Mouse (Mus musculus) layer of hippocampus, postnatal 10 days (tissue): ENCODE results near the gene Ppt2. TPM values are rescaled to one million over a fixed set of nuclear protein-coding genes. Genes with fewer than 3 reads are reported as not detected.

Experiments
- DNase-seq, 2 experiments: peaks; one replicate each; pipeline ENCODE4 v3.0.0; 2021; ENCODE audit warnings: low spot score in 2 of 2
- total RNA-seq, 2 experiments: library from RNA; stranded (reverse); gene quantifications; 2 replicates each; pipeline ENCODE4 v1.2.3; 2021

Gene Ppt2
- total RNA-seq, 2 experiments from 2014 or later: 32.9 to 34.1 TPM

GRCm38 (mm10) chr17:34589681-34590101 is 38.6 kb downstream of the Ppt2 start, which contains the start of gene Gpsm3:
Gene Gpsm3 (plus strand): TSS chr17:34589806.
- DNase-seq: no peak

DNA sequence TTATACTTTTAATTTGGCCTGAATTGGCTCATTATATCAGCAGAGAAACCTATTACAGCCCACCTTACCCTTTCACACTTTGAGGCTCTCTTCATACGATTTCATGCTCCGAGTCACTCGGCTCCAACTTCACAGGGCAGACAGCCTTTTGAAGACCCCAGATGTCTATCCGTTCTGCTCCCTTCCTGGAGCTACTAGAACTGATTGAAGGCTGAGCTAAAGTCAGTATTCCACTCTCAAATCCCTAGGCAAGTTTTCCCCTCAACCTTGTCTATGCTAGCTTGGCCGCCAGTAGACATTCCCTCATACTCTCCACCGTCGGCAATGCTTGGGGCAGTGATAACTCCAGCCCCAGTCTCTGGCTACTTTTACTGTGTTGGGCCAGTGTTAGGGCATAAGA is 39.1 kb downstream of the Ppt2 start:
- no peak for DNase-seq

DNA sequence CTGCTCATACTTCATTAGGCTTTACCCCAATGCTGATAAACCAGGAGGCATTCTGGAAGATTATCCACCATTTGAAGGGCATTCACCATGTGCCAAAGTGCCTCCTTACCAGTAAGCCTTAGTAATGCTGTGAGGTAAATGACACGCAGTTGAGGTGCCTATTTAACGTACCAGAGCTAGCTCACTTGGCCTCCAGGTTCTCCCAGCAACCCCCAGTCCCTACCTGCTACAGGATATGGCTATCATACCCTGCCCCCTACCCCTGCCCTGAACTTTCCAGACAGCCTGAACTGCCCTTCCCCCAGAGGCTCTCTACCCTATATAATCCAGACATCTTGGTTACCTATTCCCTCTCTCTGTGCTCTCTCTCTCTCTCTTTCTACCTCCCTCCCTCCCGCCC is 39.5 kb downstream of the Ppt2 start:
- no peak for DNase-seq

GRCm38 (mm10) chr17:34587814-34588213 is 40.5 kb downstream of the Ppt2 start:
- DNase-seq: no peak

DNA sequence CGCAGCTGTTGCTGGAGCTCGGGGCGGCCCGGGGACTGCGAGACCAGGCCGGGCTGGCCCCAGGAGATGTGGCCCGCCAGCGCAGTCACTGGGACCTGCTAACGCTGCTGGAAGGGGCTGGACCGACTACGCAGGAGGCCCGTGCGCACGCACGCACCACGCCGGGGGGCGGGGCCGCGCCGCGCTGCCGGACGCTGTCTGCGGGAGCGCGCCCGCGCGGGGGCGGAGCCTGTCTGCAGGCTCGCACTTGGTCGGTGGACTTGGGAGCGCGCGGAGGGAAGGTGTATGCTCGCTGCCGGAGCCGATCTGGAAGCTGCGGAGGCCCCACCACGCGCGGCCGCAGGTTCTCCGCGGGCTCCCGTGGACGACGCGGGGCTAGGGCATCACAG is 40.9 kb downstream of the Ppt2 start:
- peak; percentile 96 to 98 for DNase-seq

GRCm38 (mm10) chr17:34586796-34587422 is 41.4 kb downstream of the Ppt2 start:
- DNase-seq: peak; percentile 91 to 95

DNA sequence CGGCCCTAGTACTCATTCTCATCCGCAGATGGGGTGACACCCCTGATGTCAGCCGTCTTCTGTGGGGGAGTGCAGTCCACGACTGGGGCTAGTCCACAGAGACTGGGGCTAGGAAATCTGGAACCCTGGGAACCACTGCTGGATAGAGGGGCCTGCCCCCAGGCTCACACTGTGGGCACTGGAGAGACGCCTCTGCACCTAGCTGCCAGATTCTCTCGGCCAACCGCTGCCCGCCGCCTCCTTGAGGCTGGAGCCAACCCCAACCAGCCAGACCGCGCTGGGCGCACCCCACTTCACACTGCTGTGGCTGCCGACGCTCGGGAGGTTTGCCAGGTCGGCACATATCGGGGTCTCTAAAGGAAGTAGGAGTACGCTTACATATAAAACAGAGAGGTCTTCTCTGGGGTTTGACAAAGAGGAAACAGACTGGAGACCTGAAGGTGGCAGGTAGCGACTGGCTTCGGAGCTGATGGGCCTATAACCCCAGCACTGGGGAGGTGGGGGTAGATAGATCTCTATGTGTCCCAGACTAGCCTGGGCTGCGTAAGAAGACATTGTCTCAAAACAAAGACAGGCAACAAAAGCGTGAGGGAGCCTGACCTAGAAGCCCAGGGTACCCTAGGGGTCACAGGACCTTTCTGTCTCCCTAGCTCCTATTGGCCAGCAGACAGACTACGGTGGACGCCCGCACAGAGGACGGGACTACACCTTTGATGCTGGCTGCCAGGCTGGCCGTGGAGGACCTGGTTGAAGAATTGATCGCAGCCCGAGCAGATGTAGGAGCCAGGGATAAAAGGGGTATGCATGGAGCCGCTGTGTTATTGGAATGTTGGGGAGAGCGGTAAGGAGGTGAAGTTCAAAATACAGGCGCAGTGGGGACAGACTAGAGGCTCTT is 42.2 kb downstream of the Ppt2 start:
- DNase-seq: peak in 1 of 2 experiments; percentile 56

- DNase-seq: peak in 1 of 2 experiments; percentile 60
Measured at GRCm38 (mm10) chr17:34585121-34585520, 43.2 kb downstream of the Ppt2 start.

- no peak for DNase-seq
Measured at GRCm38 (mm10) chr17:34583819-34584218, 44.5 kb downstream of the Ppt2 start.

- no peak for DNase-seq
Measured at GRCm38 (mm10) chr17:34583397-34583796, 44.9 kb downstream of the Ppt2 start.

DNA sequence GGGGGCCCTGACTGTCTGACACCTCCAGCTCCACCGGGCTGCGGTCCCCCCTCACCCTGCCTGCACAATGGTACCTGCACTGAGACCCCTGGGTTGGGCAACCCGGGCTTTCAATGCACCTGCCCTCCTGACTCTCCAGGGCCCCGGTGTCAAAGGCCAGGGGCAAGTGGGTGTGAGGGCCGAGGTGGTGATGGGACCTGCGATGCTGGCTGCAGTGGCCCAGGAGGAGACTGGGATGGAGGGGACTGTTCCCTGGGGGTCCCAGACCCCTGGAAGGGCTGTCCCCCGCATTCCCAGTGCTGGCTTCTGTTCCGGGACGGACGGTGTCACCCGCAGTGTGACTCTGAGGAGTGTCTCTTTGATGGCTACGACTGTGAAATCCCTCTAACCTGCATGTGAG is 45.8 kb downstream of the Ppt2 start:
- DNase-seq: no peak

DNA sequence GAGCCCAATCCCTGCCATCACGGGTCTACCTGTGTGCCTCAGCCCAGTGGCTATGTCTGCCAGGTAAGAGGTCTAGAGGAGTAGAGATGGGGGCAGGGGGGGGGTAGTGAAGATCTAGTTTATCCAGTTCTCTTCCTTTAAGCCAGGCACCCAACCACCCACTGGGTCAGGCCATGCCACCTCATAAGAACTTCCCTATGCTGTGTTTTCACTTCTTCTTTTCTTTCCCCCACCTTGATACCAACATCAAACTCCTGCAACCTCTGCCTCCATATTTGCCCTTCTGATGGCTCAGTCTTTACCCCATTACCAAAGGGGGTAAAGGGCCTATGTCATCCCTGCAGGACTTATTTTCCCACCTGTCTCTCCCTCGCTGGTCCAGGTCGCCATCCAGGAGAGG is 50.2 kb downstream of the Ppt2 start:
- DNase-seq: no peak

DNA sequence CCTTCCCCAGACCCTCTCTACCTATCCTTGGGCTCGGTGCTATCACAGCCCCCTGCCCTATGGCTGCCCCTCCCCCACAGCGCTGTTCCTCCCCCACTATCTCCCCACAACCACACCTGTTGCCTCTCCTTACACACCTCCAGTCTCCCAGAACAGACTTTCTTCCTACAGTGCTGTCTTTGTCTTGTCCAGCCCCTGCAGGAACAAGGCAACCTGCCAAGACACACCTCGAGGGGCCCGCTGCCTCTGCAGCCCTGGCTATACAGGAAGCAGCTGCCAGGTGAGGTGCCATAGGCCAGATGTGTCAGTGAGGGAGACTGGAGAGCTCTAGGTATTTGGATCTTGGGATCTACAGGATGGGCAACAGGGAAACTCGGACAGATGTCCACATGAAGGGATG is 51.7 kb downstream of the Ppt2 start:
- no peak for DNase-seq

GRCm38 (mm10) chr17:34572361-34572760 is 55.9 kb downstream of the Ppt2 start:
- peak in 1 of 2 experiments; percentile 29 for DNase-seq

DNA sequence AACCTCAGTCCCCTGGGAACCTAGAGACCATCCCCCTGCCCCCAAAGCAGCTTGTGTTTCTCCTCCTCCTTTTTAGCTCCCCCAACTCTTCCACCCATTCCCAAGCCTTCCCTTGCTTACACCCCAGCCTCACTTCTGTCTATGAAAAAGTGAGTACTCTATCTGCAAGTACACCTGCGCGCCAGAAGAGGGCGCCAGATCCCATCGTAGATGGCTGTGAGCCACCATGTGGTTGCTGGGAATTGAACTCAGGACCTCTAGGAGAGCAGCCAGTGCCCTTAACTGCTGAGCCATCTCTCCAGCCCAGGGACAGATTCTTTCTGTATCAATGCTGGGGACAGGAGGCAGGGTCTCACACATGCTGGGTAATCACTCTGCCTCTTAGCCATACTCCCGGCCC is 56.4 kb downstream of the Ppt2 start:
- DNase-seq: no peak

DNA sequence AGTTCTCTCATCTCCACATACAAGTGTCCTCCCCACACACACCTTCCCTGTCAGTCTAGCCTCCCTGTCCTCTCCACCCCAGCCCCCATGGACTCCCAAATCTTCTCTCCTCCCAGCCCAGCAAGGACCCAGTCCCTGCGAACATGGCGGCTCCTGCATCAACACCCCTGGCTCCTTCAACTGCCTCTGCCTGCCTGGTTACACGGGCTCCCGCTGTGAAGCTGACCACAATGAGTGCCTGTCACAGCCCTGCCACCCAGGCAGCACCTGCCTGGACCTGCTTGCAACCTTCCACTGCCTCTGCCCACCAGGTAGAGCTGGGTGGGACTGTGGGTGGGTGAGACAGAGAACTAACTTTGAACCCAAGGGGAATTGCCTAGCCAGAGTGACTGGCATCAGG is 58.4 kb downstream of the Ppt2 start:
- no peak for DNase-seq

- no peak for DNase-seq
Measured at GRCm38 (mm10) chr17:34568421-34568820, 59.9 kb downstream of the Ppt2 start.

DNA sequence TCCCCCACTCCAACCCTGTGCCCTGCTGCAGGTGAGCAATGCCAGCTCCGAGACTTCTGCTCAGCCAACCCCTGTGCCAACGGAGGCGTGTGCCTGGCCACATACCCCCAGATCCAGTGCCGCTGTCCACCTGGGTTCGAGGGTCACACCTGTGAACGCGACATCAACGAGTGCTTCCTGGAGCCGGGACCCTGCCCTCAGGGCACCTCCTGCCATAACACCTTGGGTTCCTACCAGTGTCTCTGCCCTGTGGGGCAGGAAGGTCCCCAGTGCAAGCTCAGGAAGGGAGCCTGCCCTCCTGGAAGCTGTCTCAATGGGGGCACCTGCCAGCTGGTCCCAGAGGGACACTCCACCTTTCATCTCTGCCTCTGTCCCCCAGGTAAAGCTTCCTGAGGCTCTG is 61.0 kb downstream of the Ppt2 start:
- DNase-seq: no peak
